In genomic region chr13:92130994-92131383, GRCm38 (mm10) we compare ENCODE assay signal across 8 mouse cellular contexts. TPM values are rescaled to one million over a fixed set of nuclear protein-coding genes. Genes with fewer than 3 reads are reported as not detected.
DNase-seq lines count a peak whose midpoint lies in the region; ATAC-seq and TF ChIP-seq lines count a peak whose summit lies in the region.

No protein-coding gene starts in this region.

- no peak for TF ChIP-seq CTCF in hindbrain, postnatal 0 days (IDR thresholded peaks at IDR 0.05; ENCODE audit: low read depth)

- H3K27me3 ChIP-seq in forebrain, embryonic 10.5 days (ENCODE audit: poor library complexity, severe bottlenecking) = peaks cover 45% of the 10 kb centered on the region
- no peaks in the 10 kb centered on the region for H3K27me3 ChIP-seq in hindbrain, postnatal 0 days (ENCODE audit: insufficient read depth, low read length)
- H3K27me3 ChIP-seq in liver, embryonic 13.5 days = peaks cover 27% of the 10 kb centered on the region

- no peaks in the 10 kb centered on the region for H3K36me3 ChIP-seq in forebrain, embryonic 10.5 days (replicated peaks)
- H3K36me3 ChIP-seq in hindbrain, postnatal 0 days (ENCODE audit: insufficient read depth, low read length) = no peaks in the 10 kb centered on the region
- H3K36me3 ChIP-seq in liver, embryonic 13.5 days = no peaks in the 10 kb centered on the region

- ATAC-seq in hindbrain, postnatal 0 days = peak; percentile 53
- no peak for ATAC-seq in liver, embryonic 13.5 days (ENCODE audit: low read depth)

- peak overlapping the region; percentile 61 for H3K9ac ChIP-seq in hindbrain, postnatal 0 days (replicated peaks; ENCODE audit: low read length)
- no peak overlapping the region for H3K9ac ChIP-seq in liver, embryonic 13.5 days

- 14% methylated on average over 22 of the region's 22 CpGs for WGBS in forebrain, embryonic 10.5 days
- 11% methylated on average over 22 of the region's 22 CpGs for WGBS in hindbrain, postnatal 0 days
- 18% methylated on average over 22 of the region's 22 CpGs for WGBS in liver, embryonic 13.5 days (ENCODE audit: insufficient replicate concordance)

- H3K27ac ChIP-seq in forebrain, embryonic 10.5 days = no peak overlapping the region
- peak overlapping the region; percentile 68; the same call in 1 of the 2 replicates for H3K27ac ChIP-seq in hindbrain, postnatal 0 days
- H3K27ac ChIP-seq in liver, embryonic 13.5 days = no peak overlapping the region

- H3K4me2 ChIP-seq in hindbrain, postnatal 0 days (ENCODE audit: low read depth, low read length) = peak overlapping the region; percentile 84
- peak overlapping the region; percentile 65 for H3K4me2 ChIP-seq in liver, embryonic 13.5 days

- peak; percentile 7 to 16 for DNase-seq in frontal cortex, postnatal 14 days (ENCODE audit: low spot score in 2 of 2)
- no peak for DNase-seq in frontal cortex, postnatal 10 days (ENCODE audit: low spot score in 2 of 2)
- DNase-seq in ES-CJ7 (ENCODE audit: low read depth, low spot score) = peak; percentile 11
- peak; percentile 30 for DNase-seq in forebrain, embryonic 10.5 days (ENCODE audit: extremely low spot score, low spot score)
- peak; percentile 26 for DNase-seq in hindbrain, postnatal 0 days (ENCODE audit: low spot score)
- no peak for DNase-seq in liver, embryonic 13.5 days
- peak; percentile 43 to 45 for DNase-seq in right cerebral cortex, postnatal 10 days (ENCODE audit: low spot score in 2 of 2)
- no peak for DNase-seq in urinary bladder, postnatal 10 days (ENCODE audit: low spot score)

- peak overlapping the region; percentile 63 for H3K4me3 ChIP-seq in forebrain, embryonic 10.5 days
- peak overlapping the region; percentile 63 for H3K4me3 ChIP-seq in hindbrain, postnatal 0 days (ENCODE audit: low read length)
- peak overlapping the region; percentile 45 for H3K4me3 ChIP-seq in liver, embryonic 13.5 days (replicated peaks)

- no peaks in the 10 kb centered on the region for H3K9me3 ChIP-seq in forebrain, embryonic 10.5 days
- H3K9me3 ChIP-seq in hindbrain, postnatal 0 days (ENCODE audit: low read length) = no peaks in the 10 kb centered on the region
- H3K9me3 ChIP-seq in liver, embryonic 13.5 days (replicated peaks) = no peaks in the 10 kb centered on the region

- H3K4me1 ChIP-seq in forebrain, embryonic 10.5 days = peaks cover 12% of the 10 kb centered on the region
- no peaks in the 10 kb centered on the region; the same call in 1 of the 2 replicates for H3K4me1 ChIP-seq in hindbrain, postnatal 0 days (ENCODE audit: insufficient read depth, low read length)
- 0 out of 2 replicates have a peak, but pooled peaks cover 2% of the 10 kb centered on the region for H3K4me1 ChIP-seq in liver, embryonic 13.5 days (replicated peaks)

RNA-seq across cellular contexts. Expression of gene Rasgrf2, which starts 0.5 kb away (rescaled TPM):
- 0.02 TPM in 1 of 2 replicates, not detected in the other for polyA plus RNA-seq in forebrain, embryonic 10.5 days (2016; fragmentation: Nextera tagmentation; extraction: Ambion mirVana)
- total RNA-seq in hindbrain, postnatal 0 days (2014; rRNA removed) = 61.2 and 99.6 TPM in 2 replicates
- polyA plus RNA-seq in hindbrain, postnatal 0 days (2015; fragmentation: Nextera tagmentation; extraction: Ambion mirVana) = 11.0 and 12.9 TPM in 2 replicates
- 0.10 and 0.13 TPM in 2 replicates for polyA plus RNA-seq in liver, embryonic 13.5 days (2015; fragmentation: Nextera tagmentation; extraction: Ambion mirVana)

Comparison
In these comparisons a context has a peak if more than half of its experiments do, and no peak if none do; other contexts are left out.
1. DNase-seq: peak in frontal cortex, postnatal 14 days (2 of 2), ES-CJ7 (single experiment), forebrain, embryonic 10.5 days (single experiment), hindbrain, postnatal 0 days (single experiment) and right cerebral cortex, postnatal 10 days (2 of 2); none in frontal cortex, postnatal 10 days (0 of 2), liver, embryonic 13.5 days (single experiment) and urinary bladder, postnatal 10 days (single experiment).
2. RNA of gene Rasgrf2, which starts 0.5 kb away (polyA plus RNA-seq): 11.0 to 12.9 TPM in hindbrain, postnatal 0 days; 0.10 to 0.13 TPM in liver, embryonic 13.5 days and 0.02 TPM in forebrain, embryonic 10.5 days; every median in the first group is over 10 times any median in the second.
3. Peak in every context shown above with its lines, with median percentiles within 50 percentile points of each other: H3K4me3 ChIP-seq.